Mouse (Mus musculus) midbrain, embryonic 14.5 days (tissue): ENCODE measurements at regions not wholly inside any gene's neighbourhood (a gene's known extent, or its start where the extent isn't known, plus 50 kb on each side); places are given as distances from the start of the nearest gene placed in this dataset.
A peak's percentile ranks its signal among the peaks of the same experiment; 100 is the strongest.

ENCODE experiments used
- ATAC-seq: fragments of 200-750 bp; cut with Nextera tagmentation; 2 replicates; pipeline ENCODE4 v1.8.0; 2017; ENCODE audit warnings: moderate number of reproducible peaks, moderate library complexity; ENCODE audit not compliant: low FRiP score, low TSS enrichment
- DNase-seq: peaks from one replicate; pipeline ENCODE4 v3.0.0-alpha.2; 2015
- H3K27ac ChIP-seq: fragments of 300-500 bp; sonication (generic); replicated peaks from 2 replicates; pipeline ENCODE4 v1.5.1; 2014; ENCODE audit warnings: mild to moderate bottlenecking, low read depth, low read length, moderate library complexity
- H3K27me3 ChIP-seq: fragments of 300-500 bp; sonication (generic); 2 replicates; pipeline ENCODE4 v1.6.1; 2014; ENCODE audit warnings: low read length, control low read depth, mixed read lengths; ENCODE audit not compliant: control insufficient read depth, insufficient read depth
- H3K36me3 ChIP-seq: fragments of 300-500 bp; sonication (generic); 2 replicates; pipeline ENCODE4 v1.6.1; 2014; ENCODE audit warnings: low read length, control low read depth; ENCODE audit not compliant: control insufficient read depth, insufficient read depth
- H3K4me1 ChIP-seq: fragments of 300-500 bp; sonication (generic); 2 replicates; pipeline ENCODE4 v1.6.1; 2014; ENCODE audit warnings: mild to moderate bottlenecking, antibody characterized with exemption, low read length, control low read depth; ENCODE audit not compliant: control insufficient read depth, insufficient read depth
- H3K4me2 ChIP-seq: fragments of 300-500 bp; sonication (generic); 2 replicates; pipeline ENCODE4 v1.6.1; 2014; ENCODE audit warnings: mild to moderate bottlenecking, low read length, moderate library complexity
- H3K4me3 ChIP-seq: fragments of 300-500 bp; sonication (generic); replicated peaks from 2 replicates; pipeline ENCODE4 v1.5.1; 2014; ENCODE audit warnings: low read depth, low read length
- H3K9ac ChIP-seq: fragments of 300-500 bp; sonication (generic); replicated peaks from 2 replicates; pipeline ENCODE4 v1.6.1; 2014; ENCODE audit warnings: mild to moderate bottlenecking, low read length, moderate library complexity
- H3K9me3 ChIP-seq: fragments of 300-500 bp; sonication (generic); 2 replicates; pipeline ENCODE4 v1.6.1; 2016; ENCODE audit warnings: low read length, control low read depth, mixed read lengths; ENCODE audit not compliant: control insufficient read depth
- WGBS: fragments of 180-500 bp; shearing (Covaris S2); extraction: QIAGEN DNeasy Blood & Tissue Kit; methylation state at CpG from one replicate; pipeline ENCODE4 v1.1.7; 2014; 5-methylcytosine and 5-hydroxymethylcytosine counted together

DNA sequence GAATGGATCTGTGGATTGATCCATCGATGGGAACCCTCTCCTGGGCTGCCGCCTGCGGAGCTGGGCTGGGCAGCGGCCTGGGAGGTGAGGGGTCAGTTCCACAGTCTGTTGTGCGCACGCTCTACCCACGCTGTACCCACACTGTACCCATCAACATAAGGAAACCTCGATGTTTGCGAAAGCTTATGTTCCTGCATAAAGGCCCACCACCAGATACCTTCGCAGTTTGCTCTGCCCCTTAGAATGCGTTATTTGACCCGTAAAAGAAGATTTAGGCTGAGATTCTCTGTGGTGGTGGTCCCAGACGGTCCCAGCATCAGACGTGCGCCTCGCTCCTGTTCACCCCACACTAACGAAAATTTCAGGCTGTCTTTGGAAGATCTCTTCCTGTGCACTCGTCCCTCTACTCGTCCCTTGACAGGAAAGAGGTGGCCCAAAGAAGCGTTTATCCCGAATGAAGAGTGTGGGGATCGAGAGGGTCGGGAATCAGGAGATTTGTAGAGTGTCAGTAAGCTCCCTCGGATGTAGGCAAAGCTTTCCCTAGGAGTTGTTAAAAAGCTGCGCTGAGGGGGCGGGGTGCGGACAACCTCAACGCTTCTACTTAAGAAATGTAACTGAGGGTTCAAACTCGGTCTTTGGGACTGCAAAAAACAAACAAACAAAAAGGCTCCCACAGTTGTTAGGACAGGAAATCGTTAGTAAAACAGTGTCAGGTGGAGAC, 123.9 kb downstream of the Tmem161b start:
- peak overlapping the region; percentile 27 for H3K4me3 ChIP-seq
- H3K36me3 ChIP-seq, result no peaks in the 10 kb centered on the region
- H3K27me3 ChIP-seq, result 0 out of 2 replicates have a peak, but pooled peaks cover 3% of the 10 kb centered on the region
- peak overlapping the region; percentile 92 for H3K4me2 ChIP-seq
- H3K27ac ChIP-seq, result peak overlapping the region; percentile 99
- H3K9ac ChIP-seq, result peak overlapping the region; percentile 78
- 1% methylated on average over 30 of the region's 30 CpGs for whole genome bisulfite sequencing
- no peaks in the 10 kb centered on the region for H3K9me3 ChIP-seq
- no peak for ATAC-seq
- H3K4me1 ChIP-seq, result peaks cover 36% of the 10 kb centered on the region
- peak; percentile 75 for DNase-seq

DNA sequence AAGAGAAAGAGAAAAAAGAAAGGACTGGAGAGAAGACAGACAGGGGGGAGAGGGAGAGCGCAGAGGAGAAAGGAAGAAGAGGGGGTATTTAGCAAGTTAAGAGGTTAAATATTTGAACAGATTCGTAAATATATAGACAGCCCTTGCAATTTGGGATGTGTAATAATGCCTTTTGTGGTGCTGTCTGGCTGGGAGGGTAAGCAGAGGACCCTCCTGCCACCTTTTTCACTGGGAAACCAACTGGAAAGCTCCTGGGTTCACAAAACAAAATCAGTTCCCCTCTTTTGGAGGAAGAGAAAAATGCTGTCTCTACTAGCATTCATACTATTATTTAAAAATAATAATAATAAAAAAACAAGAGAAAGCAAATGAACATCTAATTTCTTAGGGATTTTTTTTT, 124.5 kb downstream of the Tmem161b start:
- WGBS, result 2% methylated on average over 2 of the region's 2 CpGs
- Histone ChIP-seq H3K9me3 (no peaks in the 10 kb centered on the region), H3K4me3 (peak overlapping the region; percentile 27), H3K36me3 (no peaks in the 10 kb centered on the region), H3K27me3 (0 out of 2 replicates have a peak, but pooled peaks cover 3% of the 10 kb centered on the region), H3K9ac (peak overlapping the region; percentile 78), H3K4me2 (peak overlapping the region; percentile 92), H3K27ac (peak overlapping the region; percentile 99), H3K4me1 (peaks cover 36% of the 10 kb centered on the region)
- DNase-seq (peak; percentile 35), ATAC-seq (no peak)

DNA sequence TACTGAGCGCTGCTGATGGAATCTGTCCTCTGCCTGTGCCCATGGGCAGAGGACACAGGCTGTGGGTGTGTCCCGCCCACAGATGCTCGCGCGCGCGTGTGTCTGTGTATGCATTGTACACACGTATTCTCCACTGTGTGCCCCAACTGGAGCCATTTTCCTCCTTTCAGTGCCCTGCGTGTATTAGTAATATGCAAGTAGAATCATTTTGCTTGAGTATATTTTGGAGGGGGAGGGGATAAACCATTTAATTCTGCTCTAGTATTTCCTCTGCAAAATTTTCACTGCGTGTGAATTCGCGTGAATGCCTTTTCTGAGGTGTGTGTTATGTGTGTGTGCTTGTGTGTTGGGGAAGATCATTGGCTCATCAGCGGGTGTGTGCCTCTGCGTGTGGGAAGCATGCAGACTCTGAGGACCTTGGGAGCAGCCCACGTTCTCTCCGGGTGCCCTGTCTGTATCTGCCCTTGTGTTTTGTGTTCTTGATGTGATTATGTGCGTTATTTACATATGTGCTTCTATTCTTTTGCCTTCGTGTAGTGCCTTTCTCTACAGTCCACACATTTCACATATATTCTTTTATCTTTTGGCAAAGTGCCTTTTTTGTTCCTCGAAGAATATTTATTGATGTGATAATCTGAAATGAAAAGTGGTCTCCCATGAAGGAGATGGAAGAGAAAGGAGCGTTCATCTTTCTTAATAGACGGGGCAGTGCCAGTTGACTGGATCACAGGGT, 125.3 kb downstream of the Tmem161b start:
- Histone ChIP-seq H3K27me3 (0 out of 2 replicates have a peak, but pooled peaks cover 3% of the 10 kb centered on the region), H3K4me2 (peak overlapping the region; percentile 92), H3K36me3 (no peaks in the 10 kb centered on the region), H3K9me3 (no peaks in the 10 kb centered on the region), H3K4me3 (peak overlapping the region; percentile 48), H3K4me1 (peaks cover 36% of the 10 kb centered on the region), H3K27ac (peak overlapping the region; percentile 99), H3K9ac (peak overlapping the region; percentile 78)
- DNase-seq (peak; percentile 80), ATAC-seq (peak; percentile 41)
- under 1% methylated on average over 21 of the region's 21 CpGs for WGBS

DNA sequence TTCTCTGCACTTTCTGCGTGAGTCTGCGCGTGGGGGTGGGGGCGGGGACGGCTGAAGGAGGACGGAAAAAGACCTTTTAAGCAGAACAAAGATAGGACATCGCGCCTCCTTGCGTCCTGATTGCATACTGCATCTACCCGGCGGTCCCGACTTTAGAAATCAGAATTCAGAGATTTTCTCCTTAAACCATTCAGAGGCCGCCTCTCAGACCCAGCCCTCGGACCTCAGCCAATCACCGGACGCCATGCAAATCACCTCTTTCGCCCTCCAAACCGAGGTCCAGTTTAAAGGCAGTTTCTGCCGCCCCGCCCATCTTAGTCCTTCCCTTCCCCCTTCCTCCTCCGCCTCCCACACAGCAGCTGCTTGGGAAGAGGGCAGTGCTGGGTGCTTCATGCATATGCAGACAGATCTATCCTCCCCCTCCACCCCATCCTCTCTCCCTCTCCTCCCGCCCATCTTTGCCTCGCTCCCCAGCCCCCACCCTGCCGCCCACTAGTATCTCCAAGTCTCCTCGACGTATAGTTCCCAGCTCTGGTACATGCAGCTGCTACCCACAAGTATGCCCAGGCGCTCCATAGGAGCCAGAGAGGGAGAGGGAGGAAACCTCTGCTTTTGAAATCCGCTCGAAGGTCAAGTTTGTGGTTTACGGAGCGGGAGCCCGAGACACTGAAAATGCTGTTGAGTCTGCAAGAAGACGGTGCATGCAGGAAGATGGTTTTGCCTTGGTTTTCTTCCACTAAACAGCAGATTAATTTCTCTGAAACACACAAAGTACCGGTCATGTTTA, 126.0 kb downstream of the Tmem161b start:
- ATAC-seq (peak; percentile 97), DNase-seq (peak; percentile 98)
- H3K9me3 ChIP-seq, result no peaks in the 10 kb centered on the region
- H3K4me3 ChIP-seq, result peak overlapping the region; percentile 48
- peak overlapping the region; percentile 99 for H3K27ac ChIP-seq
- WGBS, result under 1% methylated on average over 34 of the region's 34 CpGs
- peak overlapping the region; percentile 92 for H3K4me2 ChIP-seq
- H3K36me3 ChIP-seq, result no peaks in the 10 kb centered on the region
- H3K4me1 ChIP-seq, result peaks cover 36% of the 10 kb centered on the region
- H3K27me3 ChIP-seq, result 0 out of 2 replicates have a peak, but pooled peaks cover 3% of the 10 kb centered on the region
- H3K9ac ChIP-seq, result peak overlapping the region; percentile 76

DNA sequence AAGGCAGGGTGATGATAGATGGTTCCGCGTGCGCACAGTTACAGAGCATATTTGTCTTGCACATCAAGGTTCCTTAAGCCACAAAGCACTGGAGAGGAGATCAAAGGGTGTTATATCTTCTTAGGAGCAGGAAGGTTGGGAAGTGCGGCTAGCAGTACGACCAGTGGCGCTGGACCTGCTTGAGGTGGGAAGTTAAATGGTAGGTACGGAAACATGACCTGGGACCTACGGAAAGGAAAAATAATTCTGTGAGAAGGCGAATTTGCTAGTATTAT, 126.5 kb downstream of the Tmem161b start:
- H3K4me1 ChIP-seq, result peaks cover 35% of the 10 kb centered on the region
- ATAC-seq (peak; percentile 6; the same call in 1 of the 2 replicates), DNase-seq (no peak)

DNA sequence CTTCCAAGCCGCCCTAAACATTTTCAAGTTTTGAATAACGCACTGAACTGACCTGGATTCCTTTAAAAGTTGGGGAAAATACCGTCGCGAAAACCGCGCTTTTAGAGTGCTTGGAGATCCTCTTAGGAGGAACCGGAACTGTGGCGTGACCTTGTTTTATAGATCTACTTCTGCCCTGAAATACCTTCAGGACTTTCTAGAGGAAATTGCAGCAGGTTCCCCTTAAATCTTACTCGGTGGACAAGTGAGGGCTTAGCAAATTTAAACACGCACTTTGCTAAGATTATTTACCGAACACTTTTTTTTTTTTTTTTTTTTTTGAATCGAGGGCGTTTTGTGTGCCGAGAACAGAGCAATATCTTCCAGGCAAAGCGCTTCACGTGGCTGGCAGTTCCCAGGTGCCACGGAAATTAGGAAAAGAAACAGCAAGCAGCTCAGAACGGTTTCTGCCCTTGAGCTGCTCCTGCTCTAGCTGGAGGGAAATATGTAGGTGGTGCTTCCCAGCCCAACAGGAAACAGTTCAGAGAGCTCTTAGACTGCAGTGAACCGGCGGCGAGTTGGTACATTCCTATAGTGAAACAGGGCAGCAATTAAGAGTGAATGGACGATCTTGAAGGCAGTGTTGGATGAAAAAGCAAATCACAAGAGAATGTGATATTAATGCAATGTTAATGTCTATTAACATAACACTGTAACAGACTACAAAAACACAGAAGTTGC, 127.1 kb downstream of the Tmem161b start:
- Histone ChIP-seq H3K4me3 (peak overlapping the region; percentile 48), H3K4me1 (peaks cover 30% of the 10 kb centered on the region), H3K27me3 (0 out of 2 replicates have a peak, but pooled peaks cover 3% of the 10 kb centered on the region), H3K36me3 (no peaks in the 10 kb centered on the region), H3K9me3 (no peaks in the 10 kb centered on the region), H3K9ac (peak overlapping the region; percentile 76), H3K27ac (peak overlapping the region; percentile 96), H3K4me2 (peak overlapping the region; percentile 92)
- DNase-seq (peak; percentile 81), ATAC-seq (no peak)
- WGBS, result under 1% methylated on average over 23 of the region's 23 CpGs

More for the DNA sequence above, 126.5 kb downstream of the Tmem161b start:
- Histone ChIP-seq H3K4me2 (peak overlapping the region; percentile 92), H3K27me3 (0 out of 2 replicates have a peak, but pooled peaks cover 3% of the 10 kb centered on the region), H3K27ac (peak overlapping the region; percentile 96), H3K9me3 (no peaks in the 10 kb centered on the region), H3K36me3 (no peaks in the 10 kb centered on the region), H3K4me3 (peak overlapping the region; percentile 48), H3K9ac (peak overlapping the region; percentile 76)
- 1% methylated on average over 9 of the region's 9 CpGs for WGBS

DNA sequence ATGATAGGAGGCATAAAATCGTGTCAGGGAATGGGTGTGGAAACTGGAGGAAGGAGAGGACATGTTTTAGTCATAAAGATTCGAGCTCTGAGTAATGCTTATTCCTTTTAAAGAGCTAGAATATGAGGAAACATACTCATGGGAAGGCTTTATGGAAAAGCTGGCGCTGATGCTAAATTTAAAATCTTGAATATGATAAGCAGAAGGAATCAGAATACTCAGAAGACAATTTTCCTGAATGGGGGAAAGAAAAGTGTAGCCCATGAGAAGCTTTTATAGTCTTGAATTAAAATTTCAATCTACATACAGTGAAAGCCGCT, 127.6 kb downstream of the Tmem161b start:
- peaks cover 25% of the 10 kb centered on the region for H3K4me1 ChIP-seq

DNA sequence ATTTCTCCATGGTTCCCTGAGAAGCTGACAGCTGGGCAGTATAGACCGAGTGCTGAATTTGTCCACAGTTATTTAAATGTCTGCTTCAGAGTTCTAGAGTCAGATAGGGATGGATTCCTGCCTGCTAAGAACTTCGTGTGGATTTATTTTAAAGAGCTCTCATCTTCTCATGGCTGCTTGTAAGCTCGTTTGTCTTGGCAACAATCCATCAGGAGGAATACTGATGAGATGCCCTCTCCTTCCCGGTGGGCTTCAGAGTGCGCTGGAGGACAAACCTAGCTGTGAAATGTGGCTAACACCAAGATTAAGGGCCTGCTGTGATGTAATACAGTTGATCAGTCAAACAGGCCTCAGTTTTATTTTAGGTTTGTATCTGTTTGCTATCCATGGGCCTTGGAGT, 128.7 kb downstream of the Tmem161b start:
- 42% methylated on average over 5 of the region's 5 CpGs for WGBS
- Histone ChIP-seq H3K9ac (no peak overlapping the region), H3K9me3 (no peaks in the 10 kb centered on the region), H3K4me2 (no peak overlapping the region), H3K36me3 (no peaks in the 10 kb centered on the region), H3K27me3 (no peaks in the 10 kb centered on the region), H3K4me1 (peaks cover 16% of the 10 kb centered on the region; the same call in 1 of the 2 replicates), H3K4me3 (no peak overlapping the region), H3K27ac (no peak overlapping the region; the same call in 1 of the 2 replicates)
- ATAC-seq, result no peak
- peak; percentile 17 for DNase-seq

More for the DNA sequence above, 127.6 kb downstream of the Tmem161b start:
- Histone ChIP-seq H3K9ac (peak overlapping the region; percentile 76), H3K27ac (peak overlapping the region; percentile 96), H3K9me3 (no peaks in the 10 kb centered on the region), H3K27me3 (0 out of 2 replicates have a peak, but pooled peaks cover 3% of the 10 kb centered on the region), H3K4me2 (peak overlapping the region; percentile 92), H3K4me3 (peak overlapping the region; percentile 48), H3K36me3 (no peaks in the 10 kb centered on the region)
- 30% methylated on average over 4 of the region's 4 CpGs for WGBS
- ATAC-seq (no peak), DNase-seq (no peak)
